Mouse (Mus musculus): ENCODE measurements at regions not wholly inside any gene's neighbourhood (a gene's known extent, or its start where the extent isn't known, plus 50 kb on each side); places are given as distances from the start of the nearest gene placed in this dataset.

- Histone ChIP-seq H3K9ac (no peak overlapping the region), H3K27me3 (replicated peaks) (peaks cover 39% of the 10 kb centered on the region), H3K4me3 (no peak overlapping the region), H3K4me1 (peaks cover 19% of the 10 kb centered on the region), H3K36me3 (no peaks in the 10 kb centered on the region), H3K4me2 (no peak overlapping the region), H3K27ac (replicated peaks) (no peak overlapping the region), H3K9me3 (no peaks in the 10 kb centered on the region)
- WGBS = 46% methylated on average over 4 of the region's 4 CpGs
- no peak for ATAC-seq (ENCODE audit: extremely low read depth, insufficient number of reproducible peaks, low FRiP score, low TSS enrichment)
These were observed 89.8 kb downstream of the Kif26a start for GRCm38 (mm10) chr12:112235841-112236240.

DNA sequence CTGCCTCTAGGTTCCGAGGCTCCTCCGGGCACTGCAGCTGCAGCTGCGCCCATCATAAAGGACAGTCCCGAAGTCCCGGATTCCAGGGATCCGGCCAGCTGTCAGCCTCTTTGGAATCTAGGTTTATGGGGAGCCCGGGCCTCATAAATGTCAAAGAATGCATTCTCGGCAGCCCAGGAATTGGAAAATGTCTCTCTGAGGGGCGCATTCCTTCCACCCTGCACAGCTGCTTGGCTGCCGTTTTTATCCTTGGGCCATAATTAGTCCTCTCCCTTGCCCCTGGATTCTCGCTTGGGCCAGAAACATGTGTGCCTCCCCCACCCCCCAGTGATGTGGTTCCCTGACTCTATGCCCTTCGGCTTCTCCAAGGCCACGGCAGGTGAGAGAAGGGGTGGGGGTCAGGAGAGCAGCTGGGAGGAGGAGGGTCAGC is 91.1 kb downstream of the Kif26a start:
- WGBS = 42% methylated on average over 13 of the region's 13 CpGs
- no peak for ATAC-seq (ENCODE audit: extremely low read depth, insufficient number of reproducible peaks, low FRiP score, low TSS enrichment)
- Histone ChIP-seq H3K27me3 (replicated peaks) (peaks cover 47% of the 10 kb centered on the region), H3K9ac (no peak overlapping the region), H3K4me1 (peaks cover 19% of the 10 kb centered on the region), H3K4me3 (no peak overlapping the region), H3K9me3 (no peaks in the 10 kb centered on the region), H3K36me3 (no peaks in the 10 kb centered on the region), H3K4me2 (peak overlapping the region; percentile 1; the same call in 1 of the 2 replicates), H3K27ac (replicated peaks) (no peak overlapping the region)

DNA sequence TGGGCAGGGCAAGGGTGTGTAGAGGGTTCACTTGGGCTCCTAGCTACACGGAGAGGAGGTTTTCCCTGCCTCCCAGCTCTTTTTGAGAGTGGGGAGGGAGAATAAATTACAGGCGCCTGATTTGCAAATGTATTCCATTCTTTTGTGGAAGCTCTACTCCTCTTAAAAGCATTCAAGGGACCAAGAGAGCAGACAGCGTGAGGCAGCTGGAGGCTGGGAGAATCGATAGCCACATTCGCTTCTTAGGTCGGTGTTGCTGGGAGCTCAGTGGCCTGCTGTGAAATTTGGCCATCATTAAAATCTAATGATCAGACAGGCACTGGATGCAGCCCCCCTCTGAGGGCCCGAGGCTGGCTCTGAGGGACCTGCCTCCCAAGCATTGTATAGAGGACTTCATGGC is 92.8 kb downstream of the Kif26a start:
- no peak for ATAC-seq (ENCODE audit: extremely low read depth, insufficient number of reproducible peaks, low FRiP score, low TSS enrichment)
- H3K9ac ChIP-seq = no peak overlapping the region
- no peaks in the 10 kb centered on the region for H3K36me3 ChIP-seq
- 40% methylated on average over 7 of the region's 7 CpGs for WGBS
- no peak overlapping the region for H3K4me3 ChIP-seq
- peaks cover 13% of the 10 kb centered on the region for H3K4me1 ChIP-seq
- H3K4me2 ChIP-seq = no peak overlapping the region
- peaks cover 52% of the 10 kb centered on the region for H3K27me3 ChIP-seq (replicated peaks)
- H3K27ac ChIP-seq (replicated peaks) = no peak overlapping the region
- H3K9me3 ChIP-seq = no peaks in the 10 kb centered on the region

- Histone ChIP-seq H3K27ac (replicated peaks) (no peak overlapping the region), H3K4me1 (peaks cover 22% of the 10 kb centered on the region), H3K36me3 (no peaks in the 10 kb centered on the region), H3K9me3 (no peaks in the 10 kb centered on the region), H3K4me3 (no peak overlapping the region), H3K4me2 (no peak overlapping the region), H3K9ac (no peak overlapping the region), H3K27me3 (replicated peaks) (peaks cover 49% of the 10 kb centered on the region)
- 25% methylated on average over 3 of the region's 3 CpGs for WGBS
- no peak for ATAC-seq (ENCODE audit: extremely low read depth, insufficient number of reproducible peaks, low FRiP score, low TSS enrichment)
These were observed 95.7 kb downstream of the Kif26a start for GRCm38 (mm10) chr12:112241740-112242171.

GRCm38 (mm10) chr12:112243231-112243630 is 97.2 kb downstream of the Kif26a start:
- Histone ChIP-seq H3K4me3 (no peak overlapping the region), H3K9ac (no peak overlapping the region), H3K27ac (replicated peaks) (no peak overlapping the region), H3K4me2 (no peak overlapping the region), H3K9me3 (no peaks in the 10 kb centered on the region), H3K4me1 (peaks cover 12% of the 10 kb centered on the region), H3K36me3 (no peaks in the 10 kb centered on the region), H3K27me3 (replicated peaks) (peaks cover 59% of the 10 kb centered on the region)
- WGBS = 64% methylated on average over 5 of the region's 5 CpGs
- no peak for ATAC-seq (ENCODE audit: extremely low read depth, insufficient number of reproducible peaks, low FRiP score, low TSS enrichment)

- H3K9ac ChIP-seq = no peak overlapping the region
- no peak overlapping the region for H3K4me2 ChIP-seq
- ATAC-seq (ENCODE audit: extremely low read depth, insufficient number of reproducible peaks, low FRiP score, low TSS enrichment) = no peak
- no peaks in the 10 kb centered on the region for H3K4me1 ChIP-seq
- no peaks in the 10 kb centered on the region for H3K36me3 ChIP-seq
- no peak overlapping the region for H3K27ac ChIP-seq (replicated peaks)
- H3K27me3 ChIP-seq (replicated peaks) = peaks cover 60% of the 10 kb centered on the region
- 63% methylated on average over 8 of the region's 8 CpGs for WGBS
- no peak overlapping the region for H3K4me3 ChIP-seq
- H3K9me3 ChIP-seq = no peaks in the 10 kb centered on the region
These were observed 104.9 kb downstream of the Kif26a start for GRCm38 (mm10) chr12:112250894-112251293.

DNA sequence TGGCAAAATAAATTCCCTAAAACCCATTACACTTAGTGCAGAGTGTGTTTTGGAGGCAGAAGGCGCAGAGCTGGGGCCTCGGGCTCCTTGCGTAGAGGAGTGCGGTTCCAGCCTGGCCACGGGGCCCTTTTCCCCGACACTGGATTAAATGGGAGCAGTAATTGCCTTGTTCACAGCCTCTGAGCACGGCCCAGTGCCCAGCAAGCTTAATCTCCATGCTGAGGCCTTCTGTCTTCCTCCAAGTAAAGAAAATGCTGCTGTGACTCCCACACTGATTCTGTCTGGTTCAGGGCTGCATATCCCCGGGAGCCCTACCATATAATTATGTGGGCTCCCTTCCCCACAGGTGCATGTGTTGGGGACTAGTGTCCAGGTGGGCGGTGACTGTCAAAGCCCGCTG is 107.5 kb downstream of the Kif26a start:
- ATAC-seq (ENCODE audit: extremely low read depth, insufficient number of reproducible peaks, low FRiP score, low TSS enrichment) = no peak
- Histone ChIP-seq H3K9ac (no peak overlapping the region), H3K36me3 (no peaks in the 10 kb centered on the region), H3K27ac (replicated peaks) (no peak overlapping the region), H3K4me1 (no peaks in the 10 kb centered on the region), H3K4me2 (no peak overlapping the region), H3K27me3 (replicated peaks) (peaks cover 51% of the 10 kb centered on the region), H3K9me3 (no peaks in the 10 kb centered on the region), H3K4me3 (no peak overlapping the region)
- WGBS = 84% methylated on average over 10 of the region's 10 CpGs

- ATAC-seq (ENCODE audit: extremely low read depth, insufficient number of reproducible peaks, low FRiP score, low TSS enrichment) = no peak
- Histone ChIP-seq H3K9ac (no peak overlapping the region), H3K4me2 (no peak overlapping the region), H3K4me1 (peaks cover 7% of the 10 kb centered on the region), H3K4me3 (no peak overlapping the region), H3K36me3 (no peaks in the 10 kb centered on the region), H3K9me3 (no peaks in the 10 kb centered on the region), H3K27me3 (replicated peaks) (peaks cover 43% of the 10 kb centered on the region), H3K27ac (replicated peaks) (no peak overlapping the region)
- WGBS = 74% methylated on average over 12 of the region's 12 CpGs
These were observed 109.2 kb downstream of the Kif26a start for GRCm38 (mm10) chr12:112255223-112255622.

DNA sequence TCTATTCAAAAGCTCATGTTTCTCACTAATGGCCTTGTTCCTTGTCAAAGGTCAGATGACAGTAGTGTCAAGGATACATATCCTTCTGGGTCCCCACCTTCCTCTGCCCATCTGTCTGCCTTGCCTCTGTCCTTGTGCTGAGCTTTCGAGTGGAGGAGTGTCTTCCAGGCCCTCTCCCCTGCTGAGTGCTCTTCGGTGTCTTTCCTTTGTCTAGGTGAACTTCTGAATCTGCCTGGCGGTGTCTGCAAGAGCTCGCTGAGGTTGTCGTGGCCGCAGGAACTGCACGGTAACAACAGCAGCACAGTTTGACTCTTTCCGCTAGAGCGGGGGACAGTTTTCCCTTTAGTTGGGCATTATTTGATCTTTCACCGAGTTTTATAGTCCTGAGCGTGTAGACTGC is 111.7 kb downstream of the Kif26a start:
- H3K27ac ChIP-seq (replicated peaks) = no peak overlapping the region
- no peaks in the 10 kb centered on the region for H3K9me3 ChIP-seq
- H3K4me3 ChIP-seq = no peak overlapping the region
- H3K4me2 ChIP-seq = no peak overlapping the region
- whole genome bisulfite sequencing = 60% methylated on average over 11 of the region's 11 CpGs
- H3K27me3 ChIP-seq (replicated peaks) = peaks cover 43% of the 10 kb centered on the region
- no peak for ATAC-seq (ENCODE audit: extremely low read depth, insufficient number of reproducible peaks, low FRiP score, low TSS enrichment)
- H3K9ac ChIP-seq = no peak overlapping the region
- no peaks in the 10 kb centered on the region for H3K36me3 ChIP-seq
- peaks cover 8% of the 10 kb centered on the region for H3K4me1 ChIP-seq

GRCm38 (mm10) chr12:112263283-112264056 is 117.5 kb downstream of the Kif26a start:
- H3K27ac ChIP-seq (replicated peaks) = no peak overlapping the region
- no peak overlapping the region for H3K9ac ChIP-seq
- H3K36me3 ChIP-seq = no peaks in the 10 kb centered on the region
- no peaks in the 10 kb centered on the region for H3K9me3 ChIP-seq
- 69% methylated on average over 14 of the region's 14 CpGs for WGBS
- H3K4me2 ChIP-seq = no peak overlapping the region
- H3K4me3 ChIP-seq = no peak overlapping the region
- peaks cover 45% of the 10 kb centered on the region; the same call in 1 of the 2 replicates for H3K27me3 ChIP-seq (replicated peaks)
- H3K4me1 ChIP-seq = peaks cover 8% of the 10 kb centered on the region
- no peak for ATAC-seq (ENCODE audit: extremely low read depth, insufficient number of reproducible peaks, low FRiP score, low TSS enrichment)

GRCm38 (mm10) chr12:112264201-112264600 is 118.2 kb downstream of the Kif26a start:
- Histone ChIP-seq H3K9ac (no peak overlapping the region), H3K36me3 (no peaks in the 10 kb centered on the region), H3K4me1 (peaks cover 8% of the 10 kb centered on the region), H3K27me3 (replicated peaks) (peaks cover 45% of the 10 kb centered on the region; the same call in 1 of the 2 replicates), H3K4me2 (no peak overlapping the region), H3K4me3 (no peak overlapping the region), H3K9me3 (no peaks in the 10 kb centered on the region), H3K27ac (replicated peaks) (no peak overlapping the region)
- no peak for ATAC-seq (ENCODE audit: extremely low read depth, insufficient number of reproducible peaks, low FRiP score, low TSS enrichment)
- WGBS = 76% methylated on average over 7 of the region's 7 CpGs

All from heart, embryonic 13.5 days (tissue).